Mouse (Mus musculus) gastrocnemius, adult 2 months (tissue): ENCODE measurements around the gene Dennd5b. TPM values are rescaled to one million over a fixed set of nuclear protein-coding genes. Genes with fewer than 3 reads are reported as not detected.
"Not testable (repeated sequence)": the region's sequence is repeated elsewhere in the genome, so short reads cannot be mapped to it uniquely, and the experiment has no call there.

Experiments
- DNase-seq: peaks from one replicate; pipeline ENCODE4 v3.0.0; 2022
- H3K27ac ChIP-seq: fragments of 200-600 bp; 2 replicates; pipeline ENCODE4 v1.8.1; 2022; ENCODE audit warnings: mild to moderate bottlenecking
- H3K4me3 ChIP-seq: fragments of 200-600 bp; 2 replicates; pipeline ENCODE4 v1.8.1; 2022; ENCODE audit warnings: mild to moderate bottlenecking, moderate library complexity
- CTCF ChIP-seq: fragments of 200-600 bp; IDR thresholded peaks from 2 replicates; pipeline ENCODE4 v1.8.1; 2022; ENCODE audit warnings: antibody characterized with exemption, mild to moderate bottlenecking, moderate library complexity
- intact Hi-C: fragments of 180-260 bp; cut with DNase I; formaldehyde crosslinking; loops from one replicate; pipeline ENCODE4 v1.15.1; 2025
- total RNA-seq, 2 experiments: library from RNA; stranded (reverse); gene quantifications; 2 replicates each; pipeline ENCODE4 v1.2.3; 2021

The Dennd5b gene
- total RNA-seq, 2 experiments from 2014 or later, result 4.8 to 9.1 TPM

- TF ChIP-seq CTCF, result no peak
- H3K4me3 ChIP-seq, result no peak overlapping the region
Measured at GRCm38 (mm10) chr6:149050978-149051723, 50.3 kb downstream of the Dennd5b start.

DNA sequence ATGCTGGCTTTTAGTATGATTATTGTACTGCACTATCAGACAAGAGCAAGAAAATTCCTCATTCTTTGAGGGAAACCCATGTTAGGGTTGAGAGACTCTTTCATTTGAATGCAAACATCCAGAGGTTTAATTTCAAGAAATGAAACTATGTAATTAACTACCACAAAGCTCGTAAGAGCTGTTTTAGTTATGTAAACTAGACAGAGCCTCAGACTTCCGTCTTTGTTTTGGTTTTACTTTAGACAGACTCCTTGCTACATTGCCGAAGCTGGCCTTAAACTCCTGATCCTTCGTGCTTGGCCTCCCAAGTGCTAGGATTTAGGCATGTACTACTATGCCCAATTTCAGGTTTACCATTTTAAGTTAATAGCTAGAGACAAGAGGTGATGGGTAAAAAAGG lies 61.4 kb downstream of the Dennd5b start:
- no peak overlapping the region for H3K27ac ChIP-seq
- TF ChIP-seq CTCF, result no peak
- DNase-seq, result no peak
- intact Hi-C loops, result no loop called here
- no peak overlapping the region for H3K4me3 ChIP-seq

More at GRCm38 (mm10) chr6:149050978-149051723, 50.3 kb downstream of the Dennd5b start:
- no peak overlapping the region for H3K27ac ChIP-seq
- intact Hi-C loops, result no loop called here
- no peak for DNase-seq

- no peak overlapping the region for H3K27ac ChIP-seq
- no peak for TF ChIP-seq CTCF
- no peak overlapping the region for H3K4me3 ChIP-seq
- DNase-seq, result no peak
- intact Hi-C loops, result no loop called here
Measured at GRCm38 (mm10) chr6:149032198-149032597, 69.3 kb downstream of the Dennd5b start.

- Histone ChIP-seq H3K27ac (no peak overlapping the region), H3K4me3 (no peak overlapping the region)
- no peak for TF ChIP-seq CTCF
- DNase-seq, result no peak
- intact Hi-C loops, result no loop called here
Measured at GRCm38 (mm10) chr6:149031377-149031776, 70.1 kb downstream of the Dennd5b start.

DNA sequence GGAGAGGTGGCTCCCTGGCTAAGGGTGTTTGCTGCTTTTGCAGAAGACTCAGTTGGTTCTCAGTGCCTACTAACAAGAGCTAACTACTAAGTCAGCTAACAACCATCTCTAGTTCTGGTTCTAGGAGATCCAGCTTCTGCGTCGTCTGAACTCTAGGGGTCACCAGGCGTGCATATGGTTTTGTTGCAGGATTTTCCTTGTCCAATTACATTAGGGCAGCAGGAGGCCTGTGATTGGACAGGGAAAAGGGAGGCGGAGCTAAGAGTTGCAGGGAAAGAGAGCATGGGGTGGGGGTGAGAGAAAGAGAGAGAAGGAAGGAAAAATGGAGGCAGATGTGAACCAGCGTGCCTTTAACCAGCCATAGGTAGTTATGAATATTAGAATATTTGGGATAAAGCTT lies 83.0 kb downstream of the Dennd5b start:
- Histone ChIP-seq H3K27ac (no peak overlapping the region), H3K4me3 (no peak overlapping the region)
- intact Hi-C loops, result no loop called here
- TF ChIP-seq CTCF, result no peak
- no peak for DNase-seq

GRCm38 (mm10) chr6:149010766-149011301 lies 90.6 kb downstream of the Dennd5b start:
- TF ChIP-seq CTCF, result peak; percentile 62
- no peak for DNase-seq
- intact Hi-C loops, result loop anchor here (1.0 kb wide), 1 partner anchor 109 kb away; no protein-coding TSS in a partner anchor
- no peak overlapping the region for H3K27ac ChIP-seq
- H3K4me3 ChIP-seq, result no peak overlapping the region

GRCm38 (mm10) chr6:149005009-149005408 lies 96.5 kb downstream of the Dennd5b start:
- Histone ChIP-seq H3K4me3 (no peak overlapping the region), H3K27ac (no peak overlapping the region)
- intact Hi-C loops, result no loop called here
- no peak for TF ChIP-seq CTCF
- DNase-seq, result no peak

GRCm38 (mm10) chr6:148994327-148994999 lies 107.0 kb downstream of the Dennd5b start:
- DNase-seq, result no peak
- Histone ChIP-seq H3K27ac (no peak overlapping the region), H3K4me3 (no peak overlapping the region)
- intact Hi-C loops, result no loop called here
- TF ChIP-seq CTCF, result no peak

DNA sequence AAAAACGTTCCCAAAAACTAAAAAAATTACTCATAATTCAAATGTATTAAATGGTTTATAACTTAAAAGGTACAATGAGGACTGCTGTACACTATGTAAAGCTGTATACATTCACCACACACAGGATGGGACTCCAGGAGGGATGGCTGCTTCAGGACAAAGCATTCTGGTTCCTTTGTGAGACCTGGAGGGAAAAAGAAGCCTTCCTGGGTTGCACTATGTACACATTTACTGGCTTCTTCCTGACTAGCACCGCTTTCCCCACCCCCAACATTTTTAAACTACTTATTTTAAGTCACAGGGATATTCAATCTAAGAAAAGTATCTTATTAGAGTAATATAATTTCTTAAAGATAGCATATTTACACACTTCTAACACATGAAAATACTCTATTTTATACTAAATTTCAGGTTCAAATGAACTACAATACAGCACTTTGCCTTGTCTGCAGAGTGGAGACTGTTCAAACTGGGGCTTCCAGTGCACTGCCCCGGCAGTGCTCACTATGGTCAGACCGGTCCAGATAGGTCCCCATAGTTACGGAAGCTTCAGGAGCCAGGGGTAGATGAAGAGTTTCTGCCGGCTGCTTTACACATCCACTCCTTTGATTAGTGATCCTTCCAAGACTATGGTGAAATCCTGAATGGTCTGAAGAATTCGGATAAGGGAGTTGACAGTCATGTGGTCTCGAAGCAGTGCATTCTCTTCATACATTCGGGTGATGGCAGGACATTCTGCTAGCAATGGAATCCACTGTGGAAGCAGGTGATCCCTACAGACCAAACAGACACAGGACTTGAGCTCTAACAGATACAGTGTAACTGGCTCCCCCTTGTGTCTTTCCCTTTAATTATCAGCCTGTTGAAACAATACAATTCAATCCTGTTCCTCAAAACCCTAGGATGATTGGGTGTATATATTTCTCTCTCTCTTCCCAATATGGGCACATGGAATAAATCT lies 108.1 kb downstream of the Dennd5b start:
- no peak for DNase-seq
- TF ChIP-seq CTCF, result peak; percentile 26; the same call in 1 of the 2 replicates
- intact Hi-C loops, result no loop called here
- Histone ChIP-seq H3K4me3 (no peak overlapping the region), H3K27ac (no peak overlapping the region)

DNA sequence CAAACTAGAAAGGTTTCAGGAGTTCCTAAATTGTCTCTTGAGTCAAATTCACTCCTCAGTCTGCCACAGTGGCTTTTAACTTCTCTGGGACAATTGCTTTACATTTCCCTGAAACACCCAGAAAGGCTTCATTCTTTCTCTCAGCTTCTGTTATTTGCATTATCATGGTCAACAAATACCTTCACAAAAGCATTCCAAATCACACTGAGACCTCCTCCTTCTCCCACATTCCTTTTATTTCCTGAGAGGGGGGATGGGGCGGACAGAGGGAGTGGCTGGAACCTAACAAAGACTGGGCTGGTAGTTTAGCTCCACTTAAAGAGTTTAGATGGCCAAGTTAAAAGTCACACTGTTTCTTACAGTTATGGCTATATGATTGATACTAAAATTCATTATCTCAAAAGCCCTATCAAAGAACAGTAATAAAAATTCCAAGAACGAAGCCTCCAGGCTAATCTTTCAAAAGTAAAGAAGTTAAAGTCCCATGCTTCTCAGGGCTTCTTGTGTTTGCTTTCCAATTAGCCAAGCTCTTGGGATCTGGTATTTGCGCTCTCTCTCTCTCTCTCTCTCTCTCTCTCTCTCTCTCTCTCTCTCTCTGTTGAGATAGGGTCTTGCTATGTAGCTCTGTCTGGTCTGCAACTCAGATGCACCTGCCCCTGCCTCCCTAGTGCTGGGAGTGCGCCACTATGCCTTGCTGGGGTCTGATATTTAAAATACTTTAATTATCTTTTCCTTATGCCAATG lies 108.9 kb downstream of the Dennd5b start:
- DNase-seq, result no peak
- Histone ChIP-seq H3K4me3 (no peak overlapping the region), H3K27ac (no peak overlapping the region)
- no peak for TF ChIP-seq CTCF
- intact Hi-C loops, result no loop called here

DNA sequence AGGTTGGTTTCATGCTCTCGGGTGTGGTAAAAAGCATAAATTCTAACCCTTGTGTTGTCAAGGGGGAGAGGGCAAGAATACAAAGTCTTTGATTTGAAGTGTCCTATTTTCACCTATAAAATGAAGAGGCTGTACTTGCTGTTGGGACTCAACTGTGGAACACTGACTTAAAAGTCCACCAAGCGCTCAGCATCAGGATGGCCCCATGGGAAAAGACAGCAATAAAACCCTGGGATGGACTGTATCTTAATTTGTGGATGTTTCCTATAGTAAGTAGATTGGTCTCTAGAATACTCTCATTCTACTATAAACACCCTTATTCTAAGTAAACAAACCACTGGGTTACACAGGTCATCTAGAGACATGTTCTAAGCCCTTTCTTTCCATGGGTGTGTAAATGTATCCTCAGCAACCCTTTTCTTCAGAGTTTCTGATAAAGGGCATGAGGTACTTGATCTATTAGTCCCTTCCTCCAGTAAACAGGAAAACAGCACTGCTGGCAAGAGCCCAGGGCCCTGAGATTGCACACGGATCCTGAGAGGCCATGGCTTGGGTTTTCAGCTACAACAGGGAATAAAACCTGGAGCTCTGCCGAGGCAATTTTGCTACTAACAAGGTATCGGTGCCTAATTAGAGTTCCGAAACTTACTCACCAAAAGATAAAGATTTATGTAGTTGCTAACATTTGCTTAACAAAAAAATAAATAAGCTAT lies 109.7 kb downstream of the Dennd5b start:
- no peak overlapping the region for H3K4me3 ChIP-seq

GRCm38 (mm10) chr6:148989792-148990491 lies 111.5 kb downstream of the Dennd5b start:
- intact Hi-C loops, DNase-seq, H3K27ac ChIP-seq, H3K4me3 ChIP-seq: not testable (repeated sequence)

More for the DNA sequence above, 109.7 kb downstream of the Dennd5b start:
- intact Hi-C loops, result no loop called here
- no peak for TF ChIP-seq CTCF
- no peak overlapping the region for H3K27ac ChIP-seq
- no peak for DNase-seq
